Mouse (Mus musculus): ENCODE data around the gene Grm7.

Grm7 gene

GRCm38 (mm10) chr6:111571471-111572088 is 926.2 kb downstream of the Grm7 start:
- DNase-seq (ENCODE audit: low spot score), result no peak

GRCm38 (mm10) chr6:111584851-111585250 is 939.5 kb downstream of the Grm7 start:
- DNase-seq (ENCODE audit: low spot score), result peak; percentile 68

GRCm38 (mm10) chr6:111587572-111587971 is 942.2 kb downstream of the Grm7 start:
- no peak for DNase-seq (ENCODE audit: low spot score)

- no peak for DNase-seq (ENCODE audit: low spot score)
These were observed 956.7 kb downstream of the Grm7 start for GRCm38 (mm10) chr6:111601892-111602654.

GRCm38 (mm10) chr6:111610396-111610795 is 965.0 kb downstream of the Grm7 start:
- DNase-seq (ENCODE audit: low spot score), result no peak

- peak; percentile 6 for DNase-seq (ENCODE audit: low spot score)
These were observed 968.5 kb downstream of the Grm7 start for GRCm38 (mm10) chr6:111613834-111614233.
